Mouse (Mus musculus) forebrain, postnatal 0 days (tissue): Measurements from ENCODE around the gene Nags. TPM values are rescaled to one million over a fixed set of nuclear protein-coding genes. Genes with fewer than 3 reads are reported as not detected.
A peak's percentile ranks its signal among the peaks of the same experiment; 100 is the strongest.

ENCODE experiments used
- ATAC-seq: fragments of 200-750 bp; cut with Nextera tagmentation; 2 replicates; pipeline ENCODE4 v1.8.0; 2017; ENCODE audit warnings: mild to moderate bottlenecking, moderate library complexity
- DNase-seq: peaks from one replicate; pipeline ENCODE4 v3.0.0-alpha.2; 2015
- H3K27ac ChIP-seq: fragments of 300-500 bp; sonication (generic); 2 replicates; pipeline ENCODE4 v1.5.1; 2014; ENCODE audit warnings: low read depth, mild to moderate bottlenecking, antibody characterized with exemption, low read length, moderate library complexity, mixed read lengths
- H3K27me3 ChIP-seq: fragments of 300-500 bp; sonication (generic); 2 replicates; pipeline ENCODE4 v1.6.1; 2014; ENCODE audit warnings: mild to moderate bottlenecking, low read length, mixed read lengths; ENCODE audit not compliant: insufficient read depth
- H3K36me3 ChIP-seq: fragments of 300-500 bp; sonication (generic); 2 replicates; pipeline ENCODE4 v1.6.1; 2014; ENCODE audit warnings: mild to moderate bottlenecking, moderate library complexity; ENCODE audit not compliant: insufficient read depth
- H3K4me1 ChIP-seq: fragments of 300-500 bp; sonication (generic); 2 replicates; pipeline ENCODE4 v1.6.1; 2014; ENCODE audit warnings: antibody characterized with exemption; ENCODE audit not compliant: insufficient read depth
- H3K4me2 ChIP-seq: fragments of 300-500 bp; sonication (generic); 2 replicates; pipeline ENCODE4 v1.6.1; 2014; ENCODE audit warnings: low read depth, mild to moderate bottlenecking, moderate library complexity
- H3K4me3 ChIP-seq: fragments of 300-500 bp; sonication (generic); 2 replicates; pipeline ENCODE4 v1.5.1; 2014; ENCODE audit warnings: low read depth, low read length, mixed read lengths
- H3K9ac ChIP-seq: fragments of 300-500 bp; sonication (generic); 2 replicates; pipeline ENCODE4 v1.6.1; 2014; ENCODE audit warnings: mild to moderate bottlenecking
- H3K9me3 ChIP-seq: fragments of 300-500 bp; sonication (generic); 2 replicates; pipeline ENCODE4 v1.6.1; 2016; ENCODE audit warnings: low read length
- CTCF ChIP-seq: sonication (generic); IDR thresholded peaks from 2 replicates; pipeline ENCODE4 v1.5.1; 2016; ENCODE audit warnings: antibody characterized with exemption, control low read depth, low read depth
- WGBS: fragments of 180-500 bp; shearing (Covaris S2); extraction: QIAGEN DNeasy Blood & Tissue Kit; methylation state at CpG from one replicate; pipeline ENCODE4 v1.1.7; 2014; 5-methylcytosine and 5-hydroxymethylcytosine counted together
- polyA plus RNA-seq: library from polyadenylated mRNA; unstranded; fragments of >200 nt; fragmentation: Nextera tagmentation; extraction: Ambion mirVana; gene quantifications from 2 replicates; pipeline ENCODE4 v1.2.1, GENCODE M21; 2015
- total RNA-seq: library from RNA; depleted of rRNA; stranded (reverse); fragments of >200 nt; gene quantifications from 2 replicates; pipeline ENCODE4 v1.2.3, GENCODE M21; 2014; rRNA removed

Nags gene
- total and polyA plus RNA-seq, 2 experiments from 2014 or later = 0.14 to 0.35 TPM

GRCm38 (mm10) chr11:102190848-102191247 is 45.5 kb downstream of the Nags start:
- Histone ChIP-seq H3K27me3 (no peaks in the 10 kb centered on the region), H3K9me3 (no peaks in the 10 kb centered on the region), H3K27ac (no peak overlapping the region), H3K9ac (no peak overlapping the region), H3K36me3 (peaks cover 31% of the 10 kb centered on the region), H3K4me2 (peak overlapping the region; percentile 86), H3K4me1 (peaks cover 12% of the 10 kb centered on the region), H3K4me3 (no peak overlapping the region)
- no peak for ATAC-seq
- TF ChIP-seq CTCF = no peak
- 53% methylated on average over 4 of the region's 4 CpGs for WGBS
- no peak for DNase-seq

GRCm38 (mm10) chr11:102193657-102194440 is 48.5 kb downstream of the Nags start:
- no peak for TF ChIP-seq CTCF
- WGBS = 87% methylated on average over 9 of the region's 9 CpGs
- Histone ChIP-seq H3K27ac (no peak overlapping the region), H3K36me3 (peaks cover 61% of the 10 kb centered on the region), H3K4me1 (peaks cover 10% of the 10 kb centered on the region), H3K4me3 (no peak overlapping the region), H3K4me2 (no peak overlapping the region), H3K9ac (no peak overlapping the region), H3K9me3 (no peaks in the 10 kb centered on the region), H3K27me3 (no peaks in the 10 kb centered on the region)
- DNase-seq (no peak), ATAC-seq (no peak)

DNA sequence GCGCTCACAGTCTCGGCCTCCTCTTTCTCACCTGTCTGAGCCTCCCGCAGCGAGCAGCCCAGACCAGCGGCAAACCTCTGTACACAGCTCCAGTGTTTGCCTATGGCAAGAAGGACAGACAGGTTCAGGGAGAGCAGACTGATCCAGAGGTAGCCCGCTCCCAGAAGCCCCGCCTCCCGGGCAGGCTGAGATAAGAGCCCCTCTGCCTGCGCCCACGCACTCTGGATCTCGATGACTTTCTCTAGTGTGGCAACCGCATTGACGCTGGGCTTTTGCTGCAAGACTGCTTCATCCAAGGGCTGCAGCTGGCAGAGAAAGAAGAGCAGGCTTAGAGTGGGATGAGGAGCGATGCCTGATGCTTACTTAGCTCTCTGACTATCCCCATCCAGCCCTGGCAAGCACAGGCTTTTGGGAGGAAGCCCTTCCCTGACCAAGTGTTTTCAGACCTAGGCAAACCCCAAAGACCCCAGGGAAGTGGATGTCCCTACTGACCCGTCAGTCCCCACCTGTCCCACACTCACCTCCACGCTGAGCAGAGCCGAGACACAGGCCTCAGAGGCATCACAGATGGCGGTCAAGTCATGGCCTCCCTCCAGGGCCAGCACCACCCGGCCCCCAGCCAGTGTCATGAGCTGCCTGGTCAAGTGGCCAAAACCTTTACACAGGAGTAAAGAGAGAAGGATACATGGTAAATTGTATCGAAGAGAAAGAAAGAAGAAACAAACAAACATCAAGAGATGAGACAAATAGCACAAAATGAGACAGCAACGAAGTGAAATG is 50.9 kb downstream of the Nags start:
- H3K27ac ChIP-seq = no peak overlapping the region
- no peaks in the 10 kb centered on the region for H3K4me1 ChIP-seq
- H3K27me3 ChIP-seq = no peaks in the 10 kb centered on the region
- WGBS = 87% methylated on average over 21 of the region's 21 CpGs
- peaks cover 85% of the 10 kb centered on the region for H3K36me3 ChIP-seq
- ATAC-seq = no peak
- no peak overlapping the region for H3K9ac ChIP-seq
- H3K9me3 ChIP-seq = no peaks in the 10 kb centered on the region
- H3K4me3 ChIP-seq = no peak overlapping the region
- no peak for DNase-seq
- TF ChIP-seq CTCF = no peak
- H3K4me2 ChIP-seq = no peak overlapping the region

DNA sequence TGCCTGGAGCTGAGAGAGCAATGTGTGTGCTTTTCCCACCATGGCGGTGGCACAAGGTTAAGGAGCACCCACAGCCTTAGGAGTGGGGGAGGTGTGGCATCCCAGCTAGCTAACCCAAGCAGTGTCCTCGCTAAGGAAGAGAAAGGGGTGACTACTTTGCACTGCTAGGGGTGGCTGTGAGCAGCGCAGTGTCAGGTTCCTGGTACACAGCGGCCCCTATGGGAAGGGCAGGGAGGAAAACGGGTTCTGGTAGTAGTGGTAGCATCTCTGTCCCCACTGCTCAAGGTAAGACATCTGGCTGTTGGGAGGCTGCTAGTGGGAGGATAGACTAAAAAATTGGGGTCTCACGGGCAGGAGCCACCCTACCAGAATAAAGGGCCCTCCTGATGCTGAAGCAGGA is 52.9 kb downstream of the Nags start:
- no peak overlapping the region for H3K9ac ChIP-seq

More for the DNA sequence above, 52.9 kb downstream of the Nags start:
- no peak for DNase-seq
- Histone ChIP-seq H3K27me3 (no peaks in the 10 kb centered on the region), H3K4me1 (no peaks in the 10 kb centered on the region), H3K4me2 (no peak overlapping the region), H3K27ac (no peak overlapping the region), H3K36me3 (peaks cover 97% of the 10 kb centered on the region), H3K9me3 (no peaks in the 10 kb centered on the region), H3K4me3 (no peak overlapping the region)
- WGBS = 71% methylated on average over 6 of the region's 6 CpGs
- no peak; the same call in 1 of the 2 replicates for TF ChIP-seq CTCF
- ATAC-seq = no peak

Other genes with a start within 250 kb of the Nags start
- 0.31 TPM in 1 of 2 replicates, not detected in the other for gene Sost, start 178.5 kb upstream of the Nags start, total RNA-seq
- not detected in 2 replicates for gene Sost, start 178.5 kb upstream of the Nags start, polyA plus RNA-seq
- not detected in 2 replicates for gene Cfap97d1, start 161.2 kb upstream of the Nags start, total RNA-seq
- gene Cfap97d1, start 161.2 kb upstream of the Nags start, polyA plus RNA-seq = not detected in 2 replicates
- 32.8 and 35.5 TPM in 2 replicates for gene Dusp3, start 158.5 kb upstream of the Nags start, total RNA-seq
- gene Dusp3, start 158.5 kb upstream of the Nags start, polyA plus RNA-seq = 25.1 and 31.0 TPM in 2 replicates
- gene Mpp3, start 117.1 kb upstream of the Nags start, total RNA-seq = 56.6 and 60.3 TPM in 2 replicates
- gene Mpp3, start 117.1 kb upstream of the Nags start, polyA plus RNA-seq = 45.5 and 46.4 TPM in 2 replicates
- 0.69 and 0.86 TPM in 2 replicates for gene Cd300lg, start 104.0 kb upstream of the Nags start, total RNA-seq
- gene Cd300lg, start 104.0 kb upstream of the Nags start, polyA plus RNA-seq = 0.15 and 0.30 TPM in 2 replicates
- 27.3 and 28.3 TPM in 2 replicates for gene Mpp2, start 57.0 kb upstream of the Nags start, total RNA-seq
- 14.1 and 21.4 TPM in 2 replicates for gene Mpp2, start 57.0 kb upstream of the Nags start, polyA plus RNA-seq
- not detected in 2 replicates for gene Ppy, start 44.2 kb upstream of the Nags start, total RNA-seq
- not detected in 2 replicates for gene Ppy, start 44.2 kb upstream of the Nags start, polyA plus RNA-seq
- not detected in 2 replicates for gene Pyy, start 37.7 kb upstream of the Nags start, total RNA-seq
- not detected in 2 replicates for gene Pyy, start 37.7 kb upstream of the Nags start, polyA plus RNA-seq
- 42.1 and 44.4 TPM in 2 replicates for gene Tmem101, start 10.9 kb downstream of the Nags start, total RNA-seq
- 34.1 and 38.2 TPM in 2 replicates for gene Tmem101, start 10.9 kb downstream of the Nags start, polyA plus RNA-seq
- 76.7 and 86.4 TPM in 2 replicates for gene Lsm12, start 39.8 kb downstream of the Nags start, total RNA-seq
- gene Lsm12, start 39.8 kb downstream of the Nags start, polyA plus RNA-seq = 145 and 154 TPM in 2 replicates
- 27.3 and 32.1 TPM in 2 replicates for gene G6pc3, start 44.1 kb downstream of the Nags start, total RNA-seq
- gene G6pc3, start 44.1 kb downstream of the Nags start, polyA plus RNA-seq = 27.4 and 32.0 TPM in 2 replicates
- 170 and 209 TPM in 2 replicates for gene Hdac5, start 84.7 kb downstream of the Nags start, total RNA-seq
- gene Hdac5, start 84.7 kb downstream of the Nags start, polyA plus RNA-seq = 67.1 and 69.4 TPM in 2 replicates
- 0.62 and 1.0 TPM in 2 replicates for gene BC030867, start 103.4 kb downstream of the Nags start, total RNA-seq
- gene BC030867, start 103.4 kb downstream of the Nags start, polyA plus RNA-seq = 1.5 and 1.6 TPM in 2 replicates
- 0.54 and 1.4 TPM in 2 replicates for gene Asb16, start 123.2 kb downstream of the Nags start, total RNA-seq
- gene Asb16, start 123.2 kb downstream of the Nags start, polyA plus RNA-seq = 0.11 TPM in 1 of 2 replicates, not detected in the other
- gene Tmub2, start 139.4 kb downstream of the Nags start, total RNA-seq = 72.5 and 77.4 TPM in 2 replicates
- gene Tmub2, start 139.4 kb downstream of the Nags start, polyA plus RNA-seq = 63.0 and 67.0 TPM in 2 replicates
- 162 and 167 TPM in 2 replicates for gene Atxn7l3, start 151.1 kb downstream of the Nags start, total RNA-seq
- gene Atxn7l3, start 151.1 kb downstream of the Nags start, polyA plus RNA-seq = 24.3 and 26.2 TPM in 2 replicates
- gene Ubtf, start 174.2 kb downstream of the Nags start, total RNA-seq = 94.3 and 109 TPM in 2 replicates
- gene Ubtf, start 174.2 kb downstream of the Nags start, polyA plus RNA-seq = 73.2 and 78.7 TPM in 2 replicates
- gene Slc4a1, start 220.7 kb downstream of the Nags start, total RNA-seq = 0.24 and 1.2 TPM in 2 replicates
- gene Slc4a1, start 220.7 kb downstream of the Nags start, polyA plus RNA-seq = 0.50 and 0.68 TPM in 2 replicates
- 306 and 418 TPM in 2 replicates for gene Rundc3a, start 247.9 kb downstream of the Nags start, total RNA-seq
- 118 and 121 TPM in 2 replicates for gene Rundc3a, start 247.9 kb downstream of the Nags start, polyA plus RNA-seq